Mouse (Mus musculus): Measurements from ENCODE around the gene Rpgrip1l. TPM values are rescaled to one million over a fixed set of nuclear protein-coding genes. Genes with fewer than 3 reads are reported as not detected.
A peak's percentile ranks its signal among the peaks of the same experiment; 100 is the strongest.

The Rpgrip1l gene
- polyA plus RNA-seq, 1 experiment from 2014 or later: 9.8 TPM

GRCm38 (mm10) chr8:91176176-91176575 is 136.9 kb downstream of the Rpgrip1l start:
- H3K4me3 ChIP-seq: no peak overlapping the region
- no peak for DNase-seq (ENCODE audit: extremely low spot score, low spot score)
- H3K27ac ChIP-seq: no peak overlapping the region
- H3K27me3 ChIP-seq (ENCODE audit: poor library complexity, severe bottlenecking): peaks cover 11% of the 10 kb centered on the region; the same call in 1 of the 2 replicates
- no peaks in the 10 kb centered on the region for H3K36me3 ChIP-seq (replicated peaks)
- no peaks in the 10 kb centered on the region for H3K9me3 ChIP-seq
- 72% methylated on average over 14 of the region's 14 CpGs for WGBS
- H3K4me1 ChIP-seq: peaks cover 18% of the 10 kb centered on the region

GRCm38 (mm10) chr8:91171605-91172004 is 141.5 kb downstream of the Rpgrip1l start:
- Histone ChIP-seq H3K27me3 (ENCODE audit: poor library complexity, severe bottlenecking) (peaks cover 11% of the 10 kb centered on the region; the same call in 1 of the 2 replicates), H3K9me3 (no peaks in the 10 kb centered on the region), H3K27ac (peak overlapping the region; percentile 69), H3K4me1 (peaks cover 33% of the 10 kb centered on the region), H3K36me3 (replicated peaks) (no peaks in the 10 kb centered on the region), H3K4me3 (no peak overlapping the region)
- no peak for DNase-seq (ENCODE audit: extremely low spot score, low spot score)
- 66% methylated on average over 13 of the region's 13 CpGs for WGBS

GRCm38 (mm10) chr8:91170914-91171313 is 142.1 kb downstream of the Rpgrip1l start:
- Histone ChIP-seq H3K27ac (no peak overlapping the region), H3K36me3 (replicated peaks) (no peaks in the 10 kb centered on the region), H3K27me3 (ENCODE audit: poor library complexity, severe bottlenecking) (peaks cover 11% of the 10 kb centered on the region; the same call in 1 of the 2 replicates), H3K4me3 (peak overlapping the region; percentile 4; the same call in 1 of the 2 replicates), H3K4me1 (peaks cover 27% of the 10 kb centered on the region), H3K9me3 (no peaks in the 10 kb centered on the region)
- 65% methylated on average over 14 of the region's 14 CpGs for WGBS
- DNase-seq (ENCODE audit: extremely low spot score, low spot score): peak; percentile 27

GRCm38 (mm10) chr8:91170152-91170551 is 142.9 kb downstream of the Rpgrip1l start:
- Histone ChIP-seq H3K27me3 (ENCODE audit: poor library complexity, severe bottlenecking) (peaks cover 11% of the 10 kb centered on the region; the same call in 1 of the 2 replicates), H3K4me3 (no peak overlapping the region), H3K27ac (peak overlapping the region; percentile 16; the same call in 1 of the 2 replicates), H3K36me3 (replicated peaks) (no peaks in the 10 kb centered on the region), H3K9me3 (no peaks in the 10 kb centered on the region), H3K4me1 (peaks cover 27% of the 10 kb centered on the region)
- DNase-seq (ENCODE audit: extremely low spot score, low spot score): no peak
- WGBS: 83% methylated on average over 6 of the region's 6 CpGs

Other genes with a start within 250 kb of the Rpgrip1l start
- gene Rbl2, start 243.2 kb downstream of the Rpgrip1l start, polyA plus RNA-seq (2016; fragmentation: Nextera tagmentation; extraction: Ambion mirVana): 7.2 and 8.2 TPM in 2 replicates
- 75.7 and 77.9 TPM in 2 replicates for gene Aktip, start 113.3 kb downstream of the Rpgrip1l start, polyA plus RNA-seq (2016; fragmentation: Nextera tagmentation; extraction: Ambion mirVana)
- 88.3 TPM in 2 replicates for gene Fto, start 263 bp upstream of the Rpgrip1l start, polyA plus RNA-seq (2016; fragmentation: Nextera tagmentation; extraction: Ambion mirVana)

Measured in forebrain, embryonic 10.5 days (tissue).